Mouse (Mus musculus): ENCODE measurements around the gene Hnrnpl.
A peak's percentile ranks its signal among the peaks of the same experiment; 100 is the strongest.

Gene Hnrnpl

GRCm38 (mm10) chr7:28812436-28812835 is 4.1 kb downstream of the Hnrnpl start:
- no peak for DNase-seq (ENCODE audit: low read depth, low spot score)

GRCm38 (mm10) chr7:28812949-28813348 is 4.6 kb downstream of the Hnrnpl start:
- no peak for DNase-seq (ENCODE audit: low read depth, low spot score)

- DNase-seq (ENCODE audit: low read depth, low spot score), result no peak
These were observed 6.1 kb downstream of the Hnrnpl start for GRCm38 (mm10) chr7:28814306-28815034.

GRCm38 (mm10) chr7:28815230-28815629 is 6.9 kb downstream of the Hnrnpl start:
- DNase-seq (ENCODE audit: low read depth, low spot score), result no peak

GRCm38 (mm10) chr7:28816201-28816600 is 7.9 kb downstream of the Hnrnpl start:
- no peak for DNase-seq (ENCODE audit: low read depth, low spot score)

GRCm38 (mm10) chr7:28816920-28817319 is 8.6 kb downstream of the Hnrnpl start:
- no peak for DNase-seq (ENCODE audit: low read depth, low spot score)

GRCm38 (mm10) chr7:28817524-28817923 is 9.2 kb downstream of the Hnrnpl start:
- no peak for DNase-seq (ENCODE audit: low read depth, low spot score)

GRCm38 (mm10) chr7:28817957-28818356 is 9.6 kb downstream of the Hnrnpl start:
- DNase-seq (ENCODE audit: low read depth, low spot score), result no peak

- DNase-seq (ENCODE audit: low read depth, low spot score), result no peak
These were observed 10.1 kb downstream of the Hnrnpl start for GRCm38 (mm10) chr7:28818436-28818835.

GRCm38 (mm10) chr7:28818861-28819452 is 10.6 kb downstream of the Hnrnpl start:
- no peak for DNase-seq (ENCODE audit: low read depth, low spot score)

GRCm38 (mm10) chr7:28819571-28819970 is 11.2 kb downstream of the Hnrnpl start:
- no peak for DNase-seq (ENCODE audit: low read depth, low spot score)

- DNase-seq (ENCODE audit: low read depth, low spot score), result no peak
These were observed 12.3 kb downstream of the Hnrnpl start for GRCm38 (mm10) chr7:28820358-28821260.

GRCm38 (mm10) chr7:28821261-28821831 is 13.0 kb downstream of the Hnrnpl start:
- no peak for DNase-seq (ENCODE audit: low read depth, low spot score)

GRCm38 (mm10) chr7:28822556-28822955 is 14.2 kb downstream of the Hnrnpl start:
- DNase-seq (ENCODE audit: low read depth, low spot score), result no peak

GRCm38 (mm10) chr7:28822993-28823903 is 14.9 kb downstream of the Hnrnpl start:
- peak; percentile 46 for DNase-seq (ENCODE audit: low read depth, low spot score)

GRCm38 (mm10) chr7:28823932-28824331 is 15.6 kb downstream of the Hnrnpl start:
- no peak for DNase-seq (ENCODE audit: low read depth, low spot score)

- DNase-seq (ENCODE audit: low read depth, low spot score), result peak; percentile 97
These were observed 16.8 kb downstream of the Hnrnpl start, which contains the start of gene Ech1 for GRCm38 (mm10) chr7:28824941-28825685. TSS of gene Ech1 (plus strand) at chr7:28825217.

GRCm38 (mm10) chr7:28825686-28826401 is 17.5 kb downstream of the Hnrnpl start:
- DNase-seq (ENCODE audit: low read depth, low spot score), result peak; percentile 66

GRCm38 (mm10) chr7:28826402-28826772 is 18.0 kb downstream of the Hnrnpl start:
- DNase-seq (ENCODE audit: low read depth, low spot score), result no peak
